Mouse (Mus musculus) ES-CJ7 (cell line): ENCODE results near the gene Nlrc5.
"Not testable (repeated sequence)": the region's sequence is repeated elsewhere in the genome, so short reads cannot be mapped to it uniquely, and the experiment has no call there.

Experiments
- DNase-seq: peaks from one replicate; pipeline ENCODE4 v3.0.0; 2011; ENCODE audit warnings: low read depth, low spot score

Nlrc5 gene

GRCm38 (mm10) chr8:94418017-94418416 is 16.1 kb upstream of the Nlrc5 start:
- peak; percentile 45 for DNase-seq

GRCm38 (mm10) chr8:94422270-94422669 is 11.9 kb upstream of the Nlrc5 start:
- no peak for DNase-seq

- DNase-seq, result no peak
Measured at GRCm38 (mm10) chr8:94427953-94428352, 6.2 kb upstream of the Nlrc5 start.

- DNase-seq, result no peak
Measured at GRCm38 (mm10) chr8:94428420-94428819, 5.7 kb upstream of the Nlrc5 start.

- no peak for DNase-seq
Measured at GRCm38 (mm10) chr8:94429376-94429775, 4.8 kb upstream of the Nlrc5 start.

GRCm38 (mm10) chr8:94432212-94432611 is 1.9 kb upstream of the Nlrc5 start:
- DNase-seq, result no peak

- no peak for DNase-seq
Measured at GRCm38 (mm10) chr8:94434958-94435357, 802 bp downstream of the Nlrc5 start.

- DNase-seq, result no peak
Measured at GRCm38 (mm10) chr8:94435397-94436111, 1.4 kb downstream of the Nlrc5 start.

GRCm38 (mm10) chr8:94436112-94436572 is 2.0 kb downstream of the Nlrc5 start:
- DNase-seq, result no peak

- DNase-seq, result no peak
Measured at GRCm38 (mm10) chr8:94436900-94437299, 2.7 kb downstream of the Nlrc5 start.

GRCm38 (mm10) chr8:94438659-94439058 is 4.5 kb downstream of the Nlrc5 start:
- no peak for DNase-seq

GRCm38 (mm10) chr8:94439691-94440090 is 5.5 kb downstream of the Nlrc5 start:
- DNase-seq, result no peak

GRCm38 (mm10) chr8:94440389-94440788 is 6.2 kb downstream of the Nlrc5 start:
- no peak for DNase-seq

- no peak for DNase-seq
Measured at GRCm38 (mm10) chr8:94441686-94442085, 7.5 kb downstream of the Nlrc5 start.

GRCm38 (mm10) chr8:94443153-94443552 is 9.0 kb downstream of the Nlrc5 start:
- DNase-seq, result no peak

GRCm38 (mm10) chr8:94444480-94444879 is 10.3 kb downstream of the Nlrc5 start:
- DNase-seq, result no peak

- no peak for DNase-seq
Measured at GRCm38 (mm10) chr8:94447142-94447541, 13.0 kb downstream of the Nlrc5 start.

GRCm38 (mm10) chr8:94447583-94448324 is 13.6 kb downstream of the Nlrc5 start:
- DNase-seq, result no peak

- not testable (repeated sequence) for DNase-seq
Measured at GRCm38 (mm10) chr8:94452991-94453390, 18.8 kb downstream of the Nlrc5 start.

- DNase-seq, result peak; percentile 45
Measured at GRCm38 (mm10) chr8:94453868-94454488, 19.8 kb downstream of the Nlrc5 start.

GRCm38 (mm10) chr8:94454905-94455304 is 20.7 kb downstream of the Nlrc5 start:
- no peak for DNase-seq

GRCm38 (mm10) chr8:94456071-94456470 is 21.9 kb downstream of the Nlrc5 start:
- no peak for DNase-seq

- no peak for DNase-seq
Measured at GRCm38 (mm10) chr8:94458567-94458966, 24.4 kb downstream of the Nlrc5 start.
